11 mouse cellular contexts compared by ENCODE assay signal in the genomic region with DNA sequence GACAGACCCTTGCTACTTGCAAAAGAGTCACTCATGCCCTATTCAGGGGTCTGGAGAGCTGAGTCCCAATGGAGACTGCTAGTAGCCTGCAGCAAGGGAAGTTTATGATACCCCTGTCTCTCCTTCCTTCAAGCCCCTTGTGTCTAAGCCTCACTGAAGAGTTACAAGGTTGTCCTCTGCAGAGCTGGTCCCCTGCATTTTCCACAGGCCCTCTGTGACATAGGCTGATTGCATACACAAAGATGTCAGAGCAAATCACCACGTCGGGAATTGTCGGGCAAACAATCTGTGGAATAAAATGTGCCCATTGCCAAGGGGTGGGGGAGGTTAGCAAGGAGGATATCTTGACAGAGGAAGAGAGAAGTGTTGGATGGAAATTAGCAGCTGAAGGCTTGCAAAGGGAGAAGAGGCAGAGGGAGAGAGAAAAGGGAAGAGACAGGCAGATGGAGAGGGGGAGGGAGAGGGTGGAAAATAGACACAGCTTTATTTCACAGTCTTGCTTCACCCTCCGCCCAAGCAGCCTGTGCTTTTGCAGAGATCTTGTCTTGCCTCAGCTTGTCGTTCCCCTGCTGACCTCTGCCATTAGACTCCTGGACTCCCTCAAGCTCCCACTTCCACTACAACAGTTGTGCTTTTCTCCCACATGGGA.
DNase-seq lines count a peak whose midpoint lies in the region; ATAC-seq and TF ChIP-seq lines count a peak whose summit lies in the region.
"Had no signal": no experiment of that assay in that cellular context is flagged by ENCODE, and none has a peak within 500 bp of the region (broad histone marks: within the 10 kb centered on the region; RNA-seq: fewer than 3 reads in every experiment).

No protein-coding gene starts in this region.

- TF ChIP-seq POLR2A in kidney, adult 2 months (IDR thresholded peaks at IDR 0.05; ENCODE audit: low read depth, low read length), result no peak

- H3K4me3 ChIP-seq in lung, embryonic 16.5 days (ENCODE audit: low read length), result no peak overlapping the region
- H3K4me3 ChIP-seq in kidney, adult 2 months (ENCODE audit: insufficient read depth, low read depth, low read length), result no peak overlapping the region
- H3K4me3 ChIP-seq: hindbrain, embryonic 13.5 days; midbrain, embryonic 10.5 days had no signal

- peak; percentile 88 for ATAC-seq in lung, embryonic 16.5 days (ENCODE audit: low read depth)

- peak overlapping the region; percentile 88 for H3K27ac ChIP-seq in lung, embryonic 16.5 days (ENCODE audit: low read length)
- no peak overlapping the region for H3K27ac ChIP-seq in kidney, adult 2 months (ENCODE audit: insufficient read depth, low read depth, low read length)
- H3K27ac ChIP-seq: hindbrain, embryonic 13.5 days; midbrain, embryonic 10.5 days had no signal

- H3K9me3 ChIP-seq in lung, embryonic 16.5 days (ENCODE audit: control insufficient read depth, low read length), result no peaks in the 10 kb centered on the region
- H3K9me3 ChIP-seq: hindbrain, embryonic 13.5 days; midbrain, embryonic 10.5 days had no signal

- no peak for TF ChIP-seq CTCF in kidney, adult 2 months (conservative IDR thresholded peaks at IDR 0.05; ENCODE audit: insufficient read depth, insufficient read length, low read depth, low read length)

- H3K27me3 ChIP-seq in lung, embryonic 16.5 days (ENCODE audit: control insufficient read depth, insufficient read depth, low read depth, low read length), result no peaks in the 10 kb centered on the region
- no peaks in the 10 kb centered on the region for H3K27me3 ChIP-seq in kidney, adult 2 months (replicated peaks; ENCODE audit: control insufficient read depth, insufficient read depth, low read length)

- no peak overlapping the region for H3K9ac ChIP-seq in lung, embryonic 16.5 days (ENCODE audit: low read length)
- H3K9ac ChIP-seq: hindbrain, embryonic 13.5 days had no signal

- H3K4me1 ChIP-seq in lung, embryonic 16.5 days (replicated peaks; ENCODE audit: control insufficient read depth, insufficient read depth, low read length), result peaks cover 2% of the 10 kb centered on the region; the same call in 1 of the 2 replicates
- no peaks in the 10 kb centered on the region for H3K4me1 ChIP-seq in kidney, adult 2 months (ENCODE audit: control insufficient read depth, insufficient read depth, low read length)

- H3K4me2 ChIP-seq in lung, embryonic 16.5 days (ENCODE audit: low read depth, low read length), result no peak overlapping the region
- H3K4me2 ChIP-seq: hindbrain, embryonic 13.5 days had no signal

- H3K36me3 ChIP-seq in lung, embryonic 16.5 days (ENCODE audit: control insufficient read depth, insufficient read depth, low read length), result no peaks in the 10 kb centered on the region
- H3K36me3 ChIP-seq in kidney, adult 2 months (ENCODE audit: control insufficient read depth, insufficient read depth, low read length), result no peaks in the 10 kb centered on the region
- H3K36me3 ChIP-seq: hindbrain, embryonic 13.5 days; midbrain, embryonic 10.5 days had no signal

- DNase-seq in cerebellum, postnatal 14 days, result peak; percentile 17 to 23
- no peak for DNase-seq in cerebellum, adult 11-12 months
- no peak for DNase-seq in lung, postnatal 14 days
- peak; percentile 47 to 67 for DNase-seq in layer of hippocampus, postnatal 36 days
- DNase-seq in right cerebral cortex, postnatal 36 days (ENCODE audit: low spot score in 2 of 2), result peak; percentile 72 to 81
- DNase-seq in heart, adult 18-20 months, result no peak
- DNase-seq in kidney, adult 2 months, result no peak
- DNase-seq: adrenal gland, postnatal 14 days had no signal

- 28% methylated on average over 5 of the region's 5 CpGs for WGBS in lung, embryonic 16.5 days
- 36% methylated on average over 5 of the region's 5 CpGs for WGBS in kidney, adult 2 months

Comparison
In these comparisons a context has a peak if more than half of its experiments do, and no peak if none do; other contexts are left out.
1. DNase-seq: peak in cerebellum, postnatal 14 days (2 of 2), layer of hippocampus, postnatal 36 days (2 of 2) and right cerebral cortex, postnatal 36 days (2 of 2); none in cerebellum, adult 11-12 months (single experiment), lung, postnatal 14 days (single experiment), heart, adult 18-20 months (0 of 2) and kidney, adult 2 months (single experiment).